Mouse (Mus musculus): ENCODE measurements at regions not wholly inside any gene's neighbourhood (a gene's known extent, or its start where the extent isn't known, plus 50 kb on each side); places are given as distances from the start of the nearest gene placed in this dataset.

GRCm38 (mm10) chr4:107736866-107737265, 52.8 kb upstream of the Dmrtb1 start:
- DNase-seq (ENCODE audit: extremely low spot score in 1 of 2, low spot score in 1 of 2), result peak in 1 of 2 experiments; percentile 39

GRCm38 (mm10) chr4:107737907-107738306, 53.9 kb upstream of the Dmrtb1 start:
- peak; percentile 61 to 93 for DNase-seq (ENCODE audit: extremely low spot score in 1 of 2, low spot score in 1 of 2)

GRCm38 (mm10) chr4:107738776-107739175, 54.7 kb upstream of the Dmrtb1 start:
- DNase-seq (ENCODE audit: extremely low spot score in 1 of 2, low spot score in 1 of 2), result no peak

- no peak for DNase-seq (ENCODE audit: extremely low spot score in 1 of 2, low spot score in 1 of 2)
Measured at GRCm38 (mm10) chr4:107739789-107740405, 55.9 kb upstream of the Dmrtb1 start.

- DNase-seq (ENCODE audit: extremely low spot score in 1 of 2, low spot score in 1 of 2), result no peak
Measured at GRCm38 (mm10) chr4:107743646-107744045, 58.4 kb upstream of the Lrp8 start.

- no peak for DNase-seq (ENCODE audit: extremely low spot score in 1 of 2, low spot score in 1 of 2)
Measured at GRCm38 (mm10) chr4:107746366-107746765, 55.7 kb upstream of the Lrp8 start.

- DNase-seq (ENCODE audit: extremely low spot score in 1 of 2, low spot score in 1 of 2), result no peak
Measured at GRCm38 (mm10) chr4:107746923-107747431, 55.1 kb upstream of the Lrp8 start.

- no peak for DNase-seq (ENCODE audit: extremely low spot score in 1 of 2, low spot score in 1 of 2)
Measured at GRCm38 (mm10) chr4:107747454-107747853, 54.6 kb upstream of the Lrp8 start.

- no peak for DNase-seq (ENCODE audit: extremely low spot score in 1 of 2, low spot score in 1 of 2)
Measured at GRCm38 (mm10) chr4:107747907-107748628, 54.0 kb upstream of the Lrp8 start.

GRCm38 (mm10) chr4:107749045-107749444, 53.0 kb upstream of the Lrp8 start:
- DNase-seq (ENCODE audit: extremely low spot score in 1 of 2, low spot score in 1 of 2), result no peak

- DNase-seq (ENCODE audit: extremely low spot score in 1 of 2, low spot score in 1 of 2), result no peak
Measured at GRCm38 (mm10) chr4:107750017-107750416, 52.0 kb upstream of the Lrp8 start.

Data from frontal cortex, adult 2 months (tissue).